Mouse (Mus musculus) myocyte (in vitro differentiated cells): ENCODE measurements around the gene Neto2. TPM values are rescaled to one million over a fixed set of nuclear protein-coding genes. Genes with fewer than 3 reads are reported as not detected.

Source experiments
- H3K27me3 ChIP-seq: one replicate; pipeline ENCODE4 v1.6.1; 2011; ENCODE audit not compliant: control insufficient read depth, insufficient read depth, insufficient read length
- H3K36me3 ChIP-seq: one replicate; pipeline ENCODE4 v1.6.1; 2011; ENCODE audit not compliant: control insufficient read depth, insufficient read depth
- H3K4me2 ChIP-seq: one replicate; pipeline ENCODE4 v1.6.1; 2011; ENCODE audit warnings: low read depth, control low read depth
- H3K4me3 ChIP-seq: one replicate; pipeline ENCODE4 v1.5.1; 2011; ENCODE audit warnings: mild to moderate bottlenecking, control low read depth, moderate library complexity
- H3K79me2 ChIP-seq: one replicate; pipeline ENCODE4 v1.6.1; 2011; ENCODE audit not compliant: control insufficient read depth, insufficient read depth
- H3ac ChIP-seq: one replicate; pipeline ENCODE4 v1.6.1; 2011; ENCODE audit not compliant: control insufficient read depth, insufficient read length
- CEBPB ChIP-seq: IDR thresholded peaks from 2 replicates; pipeline ENCODE4 v1.6.1; 2011; ENCODE audit warnings: mild to moderate bottlenecking, moderate library complexity; ENCODE audit not compliant: poor library complexity, insufficient read depth, severe bottlenecking
- E2F4 ChIP-seq: IDR thresholded peaks from one replicate; pipeline ENCODE4 v1.6.1; 2011; ENCODE audit warnings: mild to moderate bottlenecking, control low read depth, moderate library complexity; ENCODE audit not compliant: insufficient read depth
- MAX ChIP-seq: IDR thresholded peaks from one replicate; pipeline ENCODE4 v1.6.1; 2011; ENCODE audit warnings: low read depth, mild to moderate bottlenecking, control low read depth
- MYOD1 ChIP-seq, 3 experiments: IDR thresholded peaks; one replicate each; pipeline ENCODE4 v1.6.1; 2011; ENCODE audit warnings: control low read depth in 2 of 3, low read depth in 2 of 3, mild to moderate bottlenecking in 2 of 3, moderate library complexity in 1 of 3; ENCODE audit not compliant: insufficient read length in 2 of 3, control insufficient read depth in 1 of 3
- MYOG ChIP-seq, 3 experiments: IDR thresholded peaks; one replicate each; pipeline ENCODE4 v1.6.1; 2011; ENCODE audit warnings: control low read depth in 2 of 3, low read depth in 2 of 3, mild to moderate bottlenecking in 2 of 3; ENCODE audit not compliant: insufficient read length in 2 of 3, control insufficient read depth in 1 of 3, insufficient read depth in 1 of 3
- POLR2A ChIP-seq: IDR thresholded peaks from one replicate; pipeline ENCODE4 v1.6.1; 2011; ENCODE audit warnings: low read depth, mild to moderate bottlenecking, control low read depth, moderate library complexity; ENCODE audit not compliant: insufficient read length
- POLR2AphosphoS2 ChIP-seq: IDR thresholded peaks from one replicate; pipeline ENCODE4 v1.6.1; 2011; ENCODE audit warnings: low read depth, control low read depth; ENCODE audit not compliant: insufficient read length
- REST ChIP-seq: IDR thresholded peaks from one replicate; pipeline ENCODE4 v1.6.1; 2011; ENCODE audit warnings: mild to moderate bottlenecking, control low read depth, moderate library complexity; ENCODE audit not compliant: insufficient read depth, insufficient read length
- SRF ChIP-seq: IDR thresholded peaks from one replicate; pipeline ENCODE4 v1.6.1; 2011; ENCODE audit warnings: low read depth; ENCODE audit not compliant: control insufficient read depth, insufficient read length
- TCF12 ChIP-seq: IDR thresholded peaks from one replicate; pipeline ENCODE4 v1.6.1; 2011; ENCODE audit warnings: mild to moderate bottlenecking, control low read depth; ENCODE audit not compliant: poor library complexity, insufficient read depth, severe bottlenecking
- TCF3 ChIP-seq: IDR thresholded peaks from one replicate; pipeline ENCODE4 v1.6.1; 2011; ENCODE audit warnings: low read depth, control low read depth; ENCODE audit not compliant: insufficient read length
- USF1 ChIP-seq: IDR thresholded peaks from one replicate; pipeline ENCODE4 v1.6.1; 2011; ENCODE audit warnings: low read depth, mild to moderate bottlenecking, control low read depth, moderate library complexity
- polyA plus RNA-seq: library from polyadenylated mRNA; unstranded; fragments of >200 nt; fragmentation: generic; extraction: Trizol; gene quantifications from one replicate; pipeline ENCODE4 v1.2.1, GENCODE M21; 2012; ENCODE audit warnings: missing spikeins

Gene Neto2
- polyA plus RNA-seq, 1 experiment, result 0.31 TPM

GRCm38 (mm10) chr8:85590258-85590657 lies 110.5 kb downstream of the Neto2 start:
- TF ChIP-seq USF1, result no peak
- no peak for TF ChIP-seq CEBPB
- TF ChIP-seq MYOD1 (IDR thresholded peaks at IDR 0.05; ENCODE audit: control insufficient read depth in 1 of 3, insufficient read length in 2 of 3, low read depth in 2 of 3), result no peak
- TF ChIP-seq SRF, result no peak
- TF ChIP-seq MAX, result no peak
- no peak for TF ChIP-seq REST
- no peak for TF ChIP-seq TCF12
- TF ChIP-seq POLR2AphosphoS2, result no peak
- no peak for TF ChIP-seq POLR2A
- no peak for TF ChIP-seq E2F4
- no peak for TF ChIP-seq TCF3
- TF ChIP-seq MYOG (IDR thresholded peaks at IDR 0.05; ENCODE audit: control insufficient read depth in 1 of 3, insufficient read depth in 1 of 3, insufficient read length in 2 of 3, low read depth in 2 of 3), result no peak
- no peak overlapping the region for H3K4me2 ChIP-seq
- no peak overlapping the region for H3ac ChIP-seq
- no peaks in the 10 kb centered on the region for H3K36me3 ChIP-seq
- no peaks in the 10 kb centered on the region for H3K79me2 ChIP-seq
- no peak overlapping the region for H3K4me3 ChIP-seq
- H3K27me3 ChIP-seq, result no peaks in the 10 kb centered on the region

GRCm38 (mm10) chr8:85588596-85588995 lies 112.1 kb downstream of the Neto2 start:
- H3K4me2 ChIP-seq, result no peak overlapping the region
- H3K36me3 ChIP-seq, result no peaks in the 10 kb centered on the region
- no peak overlapping the region for H3ac ChIP-seq
- no peak overlapping the region for H3K4me3 ChIP-seq
- no peaks in the 10 kb centered on the region for H3K27me3 ChIP-seq
- TF ChIP-seq POLR2A, result no peak
- no peak for TF ChIP-seq CEBPB
- no peak for TF ChIP-seq POLR2AphosphoS2
- TF ChIP-seq SRF, result no peak
- TF ChIP-seq MYOD1 (IDR thresholded peaks at IDR 0.05; ENCODE audit: control insufficient read depth in 1 of 3, insufficient read length in 2 of 3, low read depth in 2 of 3), result no peak
- TF ChIP-seq E2F4, result no peak
- no peak for TF ChIP-seq USF1
- no peak for TF ChIP-seq TCF12
- no peak for TF ChIP-seq TCF3
- TF ChIP-seq MAX, result no peak
- no peak for TF ChIP-seq REST
- TF ChIP-seq MYOG (IDR thresholded peaks at IDR 0.05; ENCODE audit: control insufficient read depth in 1 of 3, insufficient read depth in 1 of 3, insufficient read length in 2 of 3, low read depth in 2 of 3), result no peak
- H3K79me2 ChIP-seq, result no peaks in the 10 kb centered on the region

Other genes with a start within 250 kb of the Neto2 start
- 156 TPM for gene Gpt2, start 208.3 kb downstream of the Neto2 start, polyA plus RNA-seq
- gene Dnaja2, start 145.6 kb downstream of the Neto2 start, polyA plus RNA-seq, result 104 TPM
- 28.1 TPM for gene Itfg1, start 140.0 kb upstream of the Neto2 start, polyA plus RNA-seq
- 22.0 TPM for gene Phkb, start 140.0 kb upstream of the Neto2 start, polyA plus RNA-seq